ENCODE assay signal across 12 mouse cellular contexts in the genomic region with DNA sequence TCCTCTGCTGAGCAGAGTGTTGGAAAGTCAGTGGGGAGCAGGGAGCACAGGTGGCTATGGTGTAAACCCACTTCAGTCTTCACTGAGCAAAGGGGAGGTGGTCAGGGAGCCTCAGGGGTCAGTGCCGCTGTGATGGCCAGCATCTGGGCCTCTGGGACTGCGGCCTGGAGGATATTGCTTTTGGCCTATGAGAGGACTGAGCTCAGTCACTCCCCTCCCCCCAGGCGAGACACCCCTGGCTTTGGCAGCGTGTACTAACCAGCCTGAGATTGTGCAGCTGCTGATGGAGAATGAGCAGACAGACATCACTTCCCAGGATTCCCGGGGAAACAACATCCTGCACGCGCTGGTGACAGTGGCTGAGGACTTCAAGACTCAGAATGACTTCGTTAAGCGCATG. TPM values are rescaled to one million over a fixed set of nuclear protein-coding genes. Genes with fewer than 3 reads are reported as not detected.
DNase-seq lines count a peak whose midpoint lies in the region; ATAC-seq and TF ChIP-seq lines count a peak whose summit lies in the region.
"Had no signal": no experiment of that assay in that cellular context is flagged by ENCODE, and none has a peak within 500 bp of the region (broad histone marks: within the 10 kb centered on the region; RNA-seq: fewer than 3 reads in every experiment).

No protein-coding gene starts in this region.

- 82% methylated on average over 9 of the region's 9 CpGs for WGBS in neural tube, embryonic 13.5 days
- WGBS in limb, embryonic 10.5 days, result 77% methylated on average over 9 of the region's 9 CpGs
- 42% methylated on average over 9 of the region's 9 CpGs for WGBS in stomach, postnatal 0 days

- H3K27me3 ChIP-seq in neural tube, embryonic 13.5 days, result no peaks in the 10 kb centered on the region
- no peaks in the 10 kb centered on the region for H3K27me3 ChIP-seq in limb, embryonic 10.5 days (ENCODE audit: low read depth, poor library complexity, severe bottlenecking)
- no peaks in the 10 kb centered on the region for H3K27me3 ChIP-seq in stomach, postnatal 0 days (ENCODE audit: control insufficient read depth, insufficient read depth, low read length)
- H3K27me3 ChIP-seq: limb, embryonic 12.5 days had no signal

- no peak overlapping the region for H3K4me3 ChIP-seq in neural tube, embryonic 13.5 days
- H3K4me3 ChIP-seq in limb, embryonic 10.5 days, result no peak overlapping the region
- H3K4me3 ChIP-seq in stomach, postnatal 0 days (ENCODE audit: low read depth, low read length), result no peak overlapping the region
- H3K4me3 ChIP-seq: limb, embryonic 12.5 days had no signal

- H3K27ac ChIP-seq in neural tube, embryonic 13.5 days (replicated peaks), result peak overlapping the region; percentile 14; the same call in 1 of the 2 replicates
- H3K27ac ChIP-seq in limb, embryonic 10.5 days, result peak overlapping the region; percentile 36; the same call in 1 of the 2 replicates
- no peak overlapping the region for H3K27ac ChIP-seq in stomach, postnatal 0 days (replicated peaks)
- H3K27ac ChIP-seq: limb, embryonic 12.5 days had no signal

- H3K4me2 ChIP-seq in neural tube, embryonic 13.5 days, result no peak overlapping the region
- H3K4me2 ChIP-seq in stomach, postnatal 0 days (replicated peaks; ENCODE audit: low read depth), result no peak overlapping the region
- H3K4me2 ChIP-seq: limb, embryonic 12.5 days had no signal

- no peak for DNase-seq in neural tube, embryonic 10.5 days (ENCODE audit: extremely low spot score, low spot score)
- DNase-seq in heart, postnatal 4 days, result peak; percentile 61
- no peak for DNase-seq in limb, embryonic 10.5 days (ENCODE audit: low spot score)
- DNase-seq in stomach, postnatal 0 days (ENCODE audit: low spot score), result peak; percentile 26
- DNase-seq in adipocyte (ENCODE audit: low spot score), result no peak
- DNase-seq in spleen, postnatal 14 days (ENCODE audit: low spot score in 2 of 2), result no peak

- no peak overlapping the region for H3K9ac ChIP-seq in neural tube, embryonic 13.5 days
- H3K9ac ChIP-seq in stomach, postnatal 0 days (ENCODE audit: low read length), result 0 out of 2 replicates have a peak overlapping the region, but pooled peaks have one; percentile 18
- H3K9ac ChIP-seq: limb, embryonic 12.5 days had no signal

- no peaks in the 10 kb centered on the region for H3K36me3 ChIP-seq in neural tube, embryonic 13.5 days
- H3K36me3 ChIP-seq in limb, embryonic 10.5 days, result no peaks in the 10 kb centered on the region
- H3K36me3 ChIP-seq in stomach, postnatal 0 days (ENCODE audit: control insufficient read depth, insufficient read depth, low read length), result no peaks in the 10 kb centered on the region
- H3K36me3 ChIP-seq: limb, embryonic 12.5 days had no signal

- TF ChIP-seq CTCF in stomach, postnatal 0 days (IDR thresholded peaks at IDR 0.05; ENCODE audit: low read depth), result no peak

- TF ChIP-seq EP300 in stomach, postnatal 0 days (optimal IDR thresholded peaks at IDR 0.05), result no peak

- ATAC-seq in neural tube, embryonic 13.5 days (ENCODE audit: low read depth), result no peak
- ATAC-seq in stomach, postnatal 0 days (ENCODE audit: low FRiP score, low TSS enrichment), result no peak; the same call in 1 of the 2 replicates
- ATAC-seq: hindbrain, embryonic 16.5 days had no signal

- peaks cover 5% of the 10 kb centered on the region; the same call in 1 of the 2 replicates for H3K4me1 ChIP-seq in neural tube, embryonic 13.5 days (replicated peaks)
- peaks cover 41% of the 10 kb centered on the region for H3K4me1 ChIP-seq in limb, embryonic 10.5 days
- no peaks in the 10 kb centered on the region for H3K4me1 ChIP-seq in stomach, postnatal 0 days (replicated peaks; ENCODE audit: control insufficient read depth, insufficient read depth)

- no peaks in the 10 kb centered on the region for H3K9me3 ChIP-seq in neural tube, embryonic 13.5 days
- no peaks in the 10 kb centered on the region for H3K9me3 ChIP-seq in limb, embryonic 10.5 days (replicated peaks)
- no peaks in the 10 kb centered on the region for H3K9me3 ChIP-seq in stomach, postnatal 0 days (ENCODE audit: control insufficient read depth, low read length)
- H3K9me3 ChIP-seq: limb, embryonic 12.5 days had no signal

RNA-seq across cellular contexts. Expression of a gene that starts 16.2 kb away (rescaled TPM):
- polyA plus RNA-seq in neural tube, embryonic 13.5 days (2015; fragmentation: Nextera tagmentation; extraction: Ambion mirVana), result 0.17 and 0.20 TPM in 2 replicates
- under 1 TPM; 0.07 to 0.10 TPM for total RNA-seq in heart, postnatal 4 days (2021)
- 0.06 TPM in 1 of 2 replicates, not detected in the other for polyA plus RNA-seq in limb, embryonic 10.5 days (2016; fragmentation: Nextera tagmentation; extraction: Ambion mirVana)
- polyA plus RNA-seq in stomach, postnatal 0 days (2015; fragmentation: Nextera tagmentation; extraction: Ambion mirVana), result 0.57 and 0.61 TPM in 2 replicates
- total RNA-seq: megakaryocyte, adult 5-6 weeks had no signal

RNA-seq across cellular contexts. Expression of a gene that starts 46.0 kb away (rescaled TPM):
- 1.1 and 3.2 TPM in 2 replicates for polyA plus RNA-seq in neural tube, embryonic 13.5 days (2015; fragmentation: Nextera tagmentation; extraction: Ambion mirVana)
- under 1 TPM; 0.27 to 0.57 TPM for total RNA-seq in heart, postnatal 4 days (2021)
- 0.10 TPM in 1 of 2 replicates, not detected in the other for polyA plus RNA-seq in limb, embryonic 10.5 days (2016; fragmentation: Nextera tagmentation; extraction: Ambion mirVana)
- polyA plus RNA-seq in stomach, postnatal 0 days (2015; fragmentation: Nextera tagmentation; extraction: Ambion mirVana), result 2.7 and 3.3 TPM in 2 replicates
- polyA plus RNA-seq: neural tube, embryonic 11.5 days had no signal

RNA-seq across cellular contexts. Expression of a gene that starts 46.2 kb away (rescaled TPM):
- polyA plus RNA-seq in neural tube, embryonic 13.5 days (2015; fragmentation: Nextera tagmentation; extraction: Ambion mirVana), result not detected in 2 replicates
- total RNA-seq in heart, postnatal 4 days (2021), result not detected
- polyA plus RNA-seq in limb, embryonic 10.5 days (2016; fragmentation: Nextera tagmentation; extraction: Ambion mirVana), result not detected in 2 replicates
- polyA plus RNA-seq in stomach, postnatal 0 days (2015; fragmentation: Nextera tagmentation; extraction: Ambion mirVana), result not detected in 2 replicates
- total RNA-seq: megakaryocyte, adult 5-6 weeks had no signal
- polyA plus RNA-seq: hindbrain, embryonic 16.5 days; limb, embryonic 12.5 days; neural tube, embryonic 11.5 days; thymus, postnatal 0 days had no signal

RNA-seq across cellular contexts. Expression of a gene that starts 46.2 kb away (rescaled TPM):
- polyA plus RNA-seq in neural tube, embryonic 13.5 days (2015; fragmentation: Nextera tagmentation; extraction: Ambion mirVana), result 0.25 TPM in 1 of 2 replicates, not detected in the other
- not detected for total RNA-seq in heart, postnatal 4 days (2021)
- polyA plus RNA-seq in limb, embryonic 10.5 days (2016; fragmentation: Nextera tagmentation; extraction: Ambion mirVana), result not detected in 2 replicates
- polyA plus RNA-seq in stomach, postnatal 0 days (2015; fragmentation: Nextera tagmentation; extraction: Ambion mirVana), result 0.17 TPM in 1 of 2 replicates, not detected in the other
- total RNA-seq: megakaryocyte, adult 5-6 weeks had no signal
- polyA plus RNA-seq: limb, embryonic 12.5 days; neural tube, embryonic 11.5 days; thymus, postnatal 0 days had no signal

RNA-seq across cellular contexts. Expression of a gene that starts 49.3 kb away (rescaled TPM):
- polyA plus RNA-seq in neural tube, embryonic 13.5 days (2015; fragmentation: Nextera tagmentation; extraction: Ambion mirVana), result 5.8 and 11.5 TPM in 2 replicates
- not detected for total RNA-seq in heart, postnatal 4 days (2021)
- 0.26 TPM in 1 of 2 replicates, not detected in the other for polyA plus RNA-seq in limb, embryonic 10.5 days (2016; fragmentation: Nextera tagmentation; extraction: Ambion mirVana)
- polyA plus RNA-seq in stomach, postnatal 0 days (2015; fragmentation: Nextera tagmentation; extraction: Ambion mirVana), result 0.02 and 0.08 TPM in 2 replicates
- total RNA-seq: megakaryocyte, adult 5-6 weeks had no signal
- polyA plus RNA-seq: neural tube, embryonic 11.5 days; thymus, postnatal 0 days had no signal

Comparison
In these comparisons a context has a peak if more than half of its experiments do, and no peak if none do; other contexts are left out.
1. DNase-seq: peak in heart, postnatal 4 days (single experiment) and stomach, postnatal 0 days (single experiment); none in neural tube, embryonic 10.5 days (single experiment), limb, embryonic 10.5 days (single experiment), adipocyte (single experiment) and spleen, postnatal 14 days (0 of 2).